Mouse (Mus musculus) embryo, embryonic 11.5 days (tissue): ENCODE results near the gene Lin37.

Source experiments
- DNase-seq: peaks from one replicate; pipeline ENCODE4 v3.0.0-alpha.2; 2012; ENCODE audit warnings: low read depth, low spot score

Gene Lin37

GRCm38 (mm10) chr7:30552102-30553020 lies 7.3 kb downstream of the Lin37 start, which contains the start of the genes Hspb6 and Proser3:
Hspb6 (plus strand) TSS chr7:30552178.
Proser3 (minus strand) TSS chr7:30552299.
- peak; percentile 93 for DNase-seq

GRCm38 (mm10) chr7:30551445-30552101 lies 8.1 kb downstream of the Lin37 start:
- peak; percentile 31 for DNase-seq

- DNase-seq = no peak
Observed at GRCm38 (mm10) chr7:30550603-30551002, 9.0 kb downstream of the Lin37 start.

- DNase-seq = no peak
Observed at GRCm38 (mm10) chr7:30549880-30550279, 9.8 kb downstream of the Lin37 start.

- no peak for DNase-seq
Observed at GRCm38 (mm10) chr7:30544327-30544726, 15.3 kb downstream of the Lin37 start.

- no peak for DNase-seq
Observed at GRCm38 (mm10) chr7:30540572-30540971, 19.1 kb downstream of the Lin37 start.

- DNase-seq = peak; percentile 99
Observed at GRCm38 (mm10) chr7:30534633-30535577, 24.7 kb downstream of the Lin37 start, which contains the start of gene Arhgap33. Arhgap33 (minus strand) TSS chr7:30535060.

GRCm38 (mm10) chr7:30533941-30534632 lies 25.6 kb downstream of the Lin37 start:
- no peak for DNase-seq

- DNase-seq = no peak
Observed at GRCm38 (mm10) chr7:30532931-30533330, 26.7 kb downstream of the Lin37 start.

- no peak for DNase-seq
Observed at GRCm38 (mm10) chr7:30531291-30531815, 28.3 kb downstream of the Lin37 start.

- DNase-seq = no peak
Observed at GRCm38 (mm10) chr7:30526981-30527380, 32.7 kb downstream of the Lin37 start.

GRCm38 (mm10) chr7:30526399-30526798 lies 33.2 kb downstream of the Lin37 start:
- DNase-seq = no peak

- no peak for DNase-seq
Observed at GRCm38 (mm10) chr7:30525954-30526353, 33.7 kb downstream of the Lin37 start.

GRCm38 (mm10) chr7:30524487-30524886 lies 35.2 kb downstream of the Lin37 start:
- DNase-seq = no peak

GRCm38 (mm10) chr7:30522871-30523270 lies 36.8 kb downstream of the Lin37 start:
- no peak for DNase-seq

- no peak for DNase-seq
Observed at GRCm38 (mm10) chr7:30520856-30521255, 38.8 kb downstream of the Lin37 start.

- no peak for DNase-seq
Observed at GRCm38 (mm10) chr7:30520396-30520795, 39.2 kb downstream of the Lin37 start.

- no peak for DNase-seq
Observed at GRCm38 (mm10) chr7:30518325-30518724, 41.3 kb downstream of the Lin37 start.

- DNase-seq = no peak
Observed at GRCm38 (mm10) chr7:30515003-30515760, 44.5 kb downstream of the Lin37 start.

- no peak for DNase-seq
Observed at GRCm38 (mm10) chr7:30508061-30508460, 51.6 kb downstream of the Lin37 start.
